Mouse (Mus musculus) cerebellum, postnatal 36 days (tissue): ENCODE measurements around the gene Dolk.

ENCODE experiments used
- DNase-seq, 2 experiments: peaks; one replicate each; pipeline ENCODE4 v3.0.0; 2021 to 2022; ENCODE audit warnings: mixed read lengths in 2 of 2

The Dolk gene

DNA sequence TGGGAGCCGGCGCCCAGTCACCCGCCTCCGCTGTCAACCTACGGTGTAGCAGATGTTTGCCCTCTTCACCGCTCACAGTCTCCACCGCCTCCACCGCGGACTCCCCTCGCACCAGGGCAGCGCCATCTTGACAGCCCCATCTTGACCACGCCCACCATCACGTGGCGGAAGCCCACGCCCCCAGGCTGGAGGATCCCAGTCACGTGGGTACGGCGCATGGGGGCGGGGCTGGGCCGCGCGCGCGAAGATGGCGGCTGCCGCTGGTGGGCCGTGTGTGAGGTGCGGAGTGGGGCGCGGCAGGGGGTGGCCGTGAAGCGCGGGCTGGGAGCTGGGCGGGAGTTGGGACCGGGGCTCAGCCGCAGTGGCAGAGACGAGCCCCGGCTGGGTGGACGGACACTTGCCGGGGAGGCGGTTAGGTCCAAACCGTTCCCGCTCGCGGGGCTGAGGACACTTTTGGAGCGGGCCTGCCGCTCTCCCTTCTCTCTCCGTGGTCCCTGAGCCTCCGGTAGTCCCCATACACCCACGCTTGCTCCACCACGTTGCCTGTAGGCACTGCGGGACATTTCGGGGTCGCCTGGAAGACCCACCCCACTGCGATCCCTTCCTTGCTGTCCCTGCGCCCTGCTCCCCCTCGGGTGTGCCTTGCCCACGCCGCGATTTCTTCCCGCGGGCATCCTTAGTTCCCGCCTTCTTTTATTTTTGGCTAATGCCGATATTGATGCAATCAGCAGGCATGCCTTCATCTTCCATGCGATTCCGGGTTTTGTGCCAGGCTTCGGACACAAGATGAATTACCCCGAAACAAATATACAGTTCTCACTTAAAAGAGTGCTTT, at the start of gene Dolk, which contains the start of gene Nup188:
Dolk (minus strand) TSS at position 143 of the 835 bp plus-strand sequence.
Nup188 (plus strand) TSS at position 206 of the 835 bp plus-strand sequence.
- peak; percentile 95 to 98 for DNase-seq

DNA sequence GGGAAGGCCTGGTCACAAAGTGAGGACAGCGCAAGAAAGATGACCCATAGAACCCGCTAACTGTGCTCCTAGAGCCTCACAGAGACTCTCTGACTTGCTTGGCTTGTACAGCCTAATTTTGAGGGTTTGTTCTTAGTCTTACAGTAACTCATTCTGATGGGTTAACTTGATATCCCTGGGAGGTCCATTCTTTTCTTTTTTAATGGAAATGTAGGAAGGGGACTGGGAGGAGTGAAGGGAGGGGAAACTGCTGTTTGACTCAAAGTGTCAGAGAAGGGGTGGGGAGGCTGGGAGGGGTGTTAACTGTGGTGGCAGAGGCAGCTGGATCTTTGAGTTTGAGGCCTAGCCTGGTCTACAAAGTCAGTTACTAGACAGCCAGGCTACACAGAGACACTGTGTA, 49.2 kb upstream of the Dolk start:
- no peak for DNase-seq

DNA sequence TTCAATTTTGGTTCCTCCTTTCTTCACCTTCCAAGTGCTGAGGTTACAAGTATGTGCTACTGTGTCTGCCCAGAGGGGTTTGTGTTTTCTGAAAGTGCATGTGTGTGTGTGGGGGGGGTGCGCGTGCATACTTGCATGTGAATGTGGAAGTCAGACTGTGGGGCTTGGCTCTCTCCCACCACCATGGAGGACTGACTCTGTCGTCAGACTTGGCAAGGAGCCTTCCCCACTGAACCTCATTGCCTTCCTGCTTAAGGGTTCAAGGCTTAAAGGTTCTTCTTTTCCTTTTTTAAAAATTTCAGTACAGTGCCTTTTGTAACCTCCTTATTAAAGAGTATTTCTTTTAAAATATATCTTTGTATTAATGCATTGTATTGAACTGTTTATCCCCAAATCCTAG, 42.7 kb upstream of the Dolk start:
- DNase-seq = no peak

DNA sequence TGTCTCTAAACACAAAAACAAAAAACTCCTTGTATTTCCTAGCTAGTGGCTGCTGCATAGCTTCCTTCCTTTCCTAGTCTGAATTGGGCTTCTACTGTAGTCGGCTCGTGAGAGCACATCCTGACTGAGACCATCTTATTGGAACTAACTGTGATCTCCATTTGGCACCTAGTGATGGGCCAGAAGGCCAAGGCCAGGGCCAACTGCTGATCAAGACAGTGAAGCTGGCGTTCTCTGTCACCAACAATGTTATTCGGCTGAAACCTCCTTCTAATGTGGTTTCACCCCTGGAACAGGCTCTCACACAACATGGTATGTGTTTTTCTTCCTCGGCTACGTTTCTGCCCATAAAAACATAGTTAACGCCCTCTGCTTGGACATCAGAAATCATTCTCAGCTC, 41.1 kb upstream of the Dolk start:
- DNase-seq = peak in 1 of 2 experiments; percentile 33

DNA sequence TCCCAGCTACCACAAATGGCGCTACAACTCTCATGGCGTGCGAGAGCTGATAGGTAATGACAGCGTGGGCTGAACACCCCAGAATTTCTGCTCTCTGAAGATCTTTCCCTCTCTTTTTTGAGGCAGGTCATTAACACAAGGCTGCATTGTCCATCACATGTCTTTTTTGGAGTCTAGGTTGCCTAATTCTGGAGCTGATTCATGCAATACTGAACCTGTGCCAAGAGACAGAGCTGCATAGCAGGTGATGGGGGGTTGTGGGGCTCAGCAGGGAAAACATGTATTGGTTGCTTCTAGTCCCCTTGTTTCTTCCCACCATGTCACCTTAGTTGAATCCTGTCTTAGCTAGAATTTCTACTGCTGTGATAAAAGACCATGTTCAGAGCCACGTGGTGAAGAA, 39.2 kb upstream of the Dolk start:
- no peak for DNase-seq

DNA sequence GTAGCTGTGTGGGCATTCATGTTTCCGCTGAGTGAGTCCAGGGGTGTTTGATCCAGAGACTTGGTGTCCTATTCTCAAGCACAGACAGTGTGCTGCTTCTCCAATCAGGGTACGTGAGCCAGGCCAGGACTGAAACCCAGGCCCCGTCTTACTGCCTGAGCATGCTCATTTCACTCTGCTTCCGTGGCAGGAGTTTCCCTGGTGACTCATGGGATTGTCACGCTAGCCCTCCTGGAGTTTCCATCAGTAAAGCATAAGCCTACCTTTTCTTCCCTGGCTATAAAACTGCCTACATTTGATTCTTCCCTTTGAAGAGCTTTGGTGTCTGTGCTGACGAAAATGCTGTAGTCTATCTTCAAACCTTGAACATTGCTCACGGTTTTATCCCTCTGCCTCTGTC, 37.0 kb upstream of the Dolk start:
- DNase-seq = no peak

DNA sequence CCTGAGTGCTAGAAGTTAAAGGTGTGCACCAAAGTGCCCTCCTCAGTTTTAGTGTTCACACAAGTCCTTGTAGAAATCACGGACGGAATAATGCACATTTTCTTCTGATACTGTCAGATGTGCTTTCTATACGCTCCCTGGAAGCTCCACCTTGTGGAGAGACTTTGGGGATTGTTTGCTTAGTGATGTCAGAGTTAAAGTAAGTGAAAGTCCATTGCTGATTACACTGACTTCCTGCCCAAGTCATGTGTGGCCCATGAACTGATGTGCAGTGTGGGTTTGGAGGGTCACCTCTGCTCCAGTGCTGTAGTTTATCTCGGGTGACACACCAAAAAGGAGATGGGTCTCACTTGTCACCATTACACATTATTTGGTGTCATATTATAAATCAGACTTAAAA, 33.1 kb upstream of the Dolk start:
- no peak for DNase-seq

DNA sequence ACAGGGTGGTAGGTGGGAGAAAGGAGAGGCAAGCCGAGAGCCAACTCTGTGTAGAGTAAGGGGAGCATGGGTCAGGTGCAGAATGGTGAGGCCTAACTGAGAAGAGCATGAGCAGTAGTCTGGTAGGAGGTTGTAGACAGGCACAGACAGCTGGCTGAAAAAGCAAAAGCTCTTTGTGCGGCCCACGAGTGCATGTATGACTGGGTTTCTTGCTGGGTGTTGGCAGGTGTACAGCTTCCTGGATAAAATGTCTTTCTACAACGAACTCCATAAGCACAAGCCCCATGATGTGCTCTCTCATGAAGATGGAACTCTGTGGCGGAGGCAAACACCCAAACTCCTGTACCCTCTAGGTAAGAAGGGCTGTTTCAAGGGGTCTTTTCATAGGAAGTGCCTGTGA, 30.8 kb upstream of the Dolk start:
- no peak for DNase-seq

DNA sequence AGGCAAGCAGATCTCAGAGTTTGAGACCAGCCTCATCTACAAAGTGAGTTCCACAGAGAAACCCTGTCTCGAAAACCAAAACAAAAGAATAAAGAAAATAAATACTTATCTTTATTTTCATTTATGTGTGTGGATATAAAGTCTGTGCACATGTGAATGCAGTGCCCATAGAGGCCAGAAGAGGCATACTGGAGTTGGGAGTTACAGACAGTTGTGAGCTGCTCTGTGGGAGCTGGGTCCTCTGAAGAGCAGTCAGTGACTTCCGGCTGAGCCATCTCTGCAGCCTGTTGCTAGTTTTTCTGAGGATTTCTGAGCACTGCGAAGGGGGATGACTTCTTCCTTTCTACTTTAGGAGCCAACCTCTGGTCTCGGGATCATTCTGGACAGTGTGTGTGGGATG, 30.0 kb upstream of the Dolk start:
- DNase-seq = no peak

DNA sequence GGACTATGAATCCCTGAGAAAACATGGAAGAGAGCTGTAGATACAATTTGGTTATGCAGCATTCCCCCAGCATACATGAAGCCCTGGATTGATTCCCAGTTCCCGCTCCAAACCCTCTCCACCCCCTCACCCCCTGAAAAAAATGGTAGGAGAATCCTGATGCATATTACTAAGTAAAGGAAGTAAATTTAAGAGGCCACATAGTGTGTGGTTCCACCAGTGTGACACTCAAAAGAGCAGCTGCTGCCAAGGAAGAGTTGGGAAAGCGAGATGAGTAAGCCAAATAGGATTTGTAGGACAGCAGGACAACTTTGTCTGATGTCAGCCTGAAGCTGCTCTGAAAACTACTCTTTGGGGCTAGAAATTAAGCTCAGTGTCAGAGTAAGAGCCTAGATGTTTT, 25.3 kb upstream of the Dolk start:
- no peak for DNase-seq

DNA sequence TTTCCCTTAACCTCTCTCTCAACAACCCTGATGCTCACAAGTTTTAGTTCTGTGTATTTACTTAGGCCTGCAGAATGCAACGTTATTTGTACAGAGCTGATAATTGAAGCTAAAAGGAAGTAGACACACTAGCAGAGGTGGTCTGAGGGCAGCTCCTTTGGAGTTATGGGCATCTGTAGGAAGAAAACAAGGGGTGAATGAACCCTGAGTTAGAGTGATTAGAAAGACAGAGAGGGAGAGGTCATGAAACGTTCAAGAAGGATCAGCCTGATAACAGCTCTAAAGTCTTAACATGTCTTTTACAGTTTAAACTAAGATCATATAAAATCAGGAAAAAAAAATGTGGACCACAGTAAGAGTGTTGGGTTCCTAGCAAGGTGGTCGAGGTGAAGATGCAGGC, 23.2 kb upstream of the Dolk start:
- no peak for DNase-seq

DNA sequence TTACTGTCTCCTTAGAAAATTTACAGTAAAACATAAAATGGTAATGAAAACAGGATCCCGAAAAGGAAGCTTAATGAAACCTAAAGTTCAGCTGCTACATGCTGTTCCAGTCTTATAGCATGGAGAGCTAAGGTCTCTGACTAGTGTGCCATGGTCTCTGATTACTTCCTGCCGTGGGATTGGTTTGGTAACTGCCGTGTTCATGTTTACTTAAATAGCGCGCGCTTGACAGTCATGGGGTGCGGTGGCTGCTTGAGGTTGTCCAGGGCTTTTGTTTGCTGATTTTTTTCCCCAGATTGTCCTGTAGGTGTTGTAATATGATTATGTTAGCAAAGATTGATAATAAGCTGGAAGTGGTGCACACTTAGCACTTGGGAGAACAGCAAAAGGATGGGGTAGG, 20.0 kb upstream of the Dolk start:
- DNase-seq = no peak

DNA sequence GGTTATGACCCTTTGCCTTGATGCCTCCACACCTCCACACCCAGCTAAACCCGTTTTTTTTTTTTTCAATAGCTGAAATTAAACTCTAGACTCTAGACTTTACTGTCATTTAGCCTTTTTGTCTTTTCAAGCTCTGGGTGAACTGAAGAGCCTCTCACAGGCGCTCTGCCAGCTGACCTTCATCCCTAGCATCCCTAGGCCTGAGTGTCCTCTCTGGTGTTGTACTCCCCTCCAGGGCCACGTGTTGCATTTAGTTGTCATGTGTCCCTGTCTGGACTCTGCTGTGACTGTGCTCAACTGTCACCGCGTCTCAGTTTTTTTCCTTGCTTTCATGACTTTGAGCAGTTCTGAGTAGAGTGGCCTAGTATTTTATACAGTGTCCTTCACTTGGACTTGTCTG, 13.8 kb upstream of the Dolk start:
- no peak for DNase-seq

DNA sequence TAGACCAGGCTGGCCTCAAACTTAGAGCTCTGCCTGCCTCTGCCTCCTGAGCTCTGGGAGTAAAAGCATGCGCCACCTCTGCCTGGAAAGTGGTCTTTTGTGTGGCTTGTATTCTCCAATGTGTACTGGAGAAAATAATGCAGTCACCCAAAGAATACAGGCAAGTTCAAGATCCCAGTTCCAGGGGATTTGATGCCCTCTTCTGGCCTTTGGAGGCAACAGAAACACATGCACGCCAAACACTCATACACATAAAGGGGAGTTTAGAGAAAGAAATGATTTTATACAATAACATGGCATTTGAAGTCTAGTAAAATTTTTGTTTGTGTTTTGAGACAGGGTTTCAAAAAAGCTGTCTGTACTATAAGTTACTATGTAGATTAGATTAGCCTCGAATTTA, 13.4 kb upstream of the Dolk start:
- DNase-seq = no peak

DNA sequence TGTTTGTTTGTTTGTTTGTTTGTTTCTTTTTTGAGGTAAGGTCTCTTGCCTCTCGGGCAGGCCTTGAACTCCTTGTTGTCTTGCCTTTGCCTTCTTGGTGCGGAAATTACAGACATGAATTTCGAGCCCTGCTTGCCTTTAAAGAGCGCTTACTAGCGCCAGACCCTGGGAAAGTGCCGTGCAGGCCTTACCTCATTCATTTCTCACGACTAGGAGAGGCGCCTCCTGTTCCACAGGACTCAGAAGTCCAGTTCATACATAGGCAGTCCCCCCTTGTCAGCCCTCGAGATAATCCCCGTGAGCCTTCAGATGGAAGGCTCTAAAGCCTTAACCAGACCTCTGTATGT, 866 bp upstream of the Dolk start:
- peak in 1 of 2 experiments; percentile 21 for DNase-seq

DNA sequence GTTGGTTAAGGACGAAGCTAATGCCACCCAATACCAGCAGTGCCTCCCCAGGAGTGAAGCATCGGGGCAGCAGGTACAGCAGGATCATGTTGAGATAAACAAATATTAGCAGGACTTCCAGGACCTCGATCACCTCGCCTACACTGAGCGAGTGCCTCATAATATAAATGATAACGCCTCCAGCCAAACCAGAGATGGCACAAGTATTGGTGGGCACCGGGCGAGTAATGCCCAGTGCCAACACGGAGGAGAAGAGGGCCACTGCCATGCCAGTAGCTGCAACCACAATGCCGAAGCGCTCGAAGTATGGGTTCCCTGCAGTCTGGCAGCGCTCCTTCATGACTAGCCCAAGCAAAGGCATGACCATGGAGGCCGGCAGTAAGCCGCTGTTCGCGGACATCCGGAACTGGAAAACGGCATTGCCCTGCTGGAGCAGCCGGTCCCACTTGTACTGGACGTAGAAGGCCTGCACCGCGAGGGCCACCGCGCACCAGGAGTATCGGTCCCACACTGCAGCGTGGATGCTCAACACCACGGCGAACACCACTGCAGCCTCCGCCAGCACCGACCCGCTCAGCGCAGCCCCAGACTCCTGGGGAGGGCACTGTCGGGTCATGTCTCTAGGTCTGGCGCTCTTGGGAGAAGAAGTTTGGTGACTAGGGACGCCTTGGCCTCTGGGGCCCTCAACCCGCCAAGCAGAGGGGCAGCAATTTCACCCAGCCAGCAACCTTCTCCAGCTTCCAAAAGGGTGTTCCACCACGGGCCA, 535 bp downstream of the Dolk start:
- DNase-seq = no peak

DNA sequence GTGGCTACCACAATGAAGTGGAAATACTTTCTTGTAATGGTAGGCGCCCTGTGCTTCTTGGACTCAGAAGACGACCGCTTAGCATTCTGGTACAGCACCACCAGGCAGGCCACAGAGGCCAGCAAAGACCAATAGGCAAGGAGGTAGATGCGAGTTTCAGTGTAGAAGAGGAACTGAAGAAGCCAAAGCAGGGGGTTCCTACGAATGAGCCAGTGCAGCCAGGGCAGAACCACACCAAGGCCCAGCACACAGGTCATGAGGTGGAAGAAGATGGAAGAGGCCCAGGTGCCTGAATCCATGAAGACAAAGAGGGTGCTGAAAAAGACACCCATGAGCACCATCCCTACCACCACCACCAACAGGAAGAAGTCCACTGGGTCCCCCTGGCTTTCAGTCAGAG, 1.1 kb downstream of the Dolk start:
- no peak for DNase-seq

DNA sequence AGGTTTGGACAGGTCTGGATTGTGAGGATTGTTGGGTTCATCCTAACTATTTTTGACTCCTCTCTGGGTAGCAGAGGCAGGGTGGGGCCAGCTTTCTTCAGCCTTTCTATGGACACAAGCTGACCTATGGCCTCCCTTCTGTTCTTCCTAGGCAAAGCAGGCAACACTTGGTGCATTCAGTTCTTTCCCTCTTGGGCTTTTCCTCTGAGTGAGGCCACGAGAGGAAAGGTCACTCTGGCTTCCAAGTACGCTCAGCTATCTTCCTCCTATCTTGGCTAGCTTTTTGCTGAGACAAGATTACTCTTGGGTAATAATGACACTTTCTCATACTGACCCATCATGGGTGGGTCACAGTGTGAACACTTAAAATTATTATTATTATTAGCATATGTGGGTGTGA, 2.9 kb downstream of the Dolk start:
- DNase-seq = no peak

DNA sequence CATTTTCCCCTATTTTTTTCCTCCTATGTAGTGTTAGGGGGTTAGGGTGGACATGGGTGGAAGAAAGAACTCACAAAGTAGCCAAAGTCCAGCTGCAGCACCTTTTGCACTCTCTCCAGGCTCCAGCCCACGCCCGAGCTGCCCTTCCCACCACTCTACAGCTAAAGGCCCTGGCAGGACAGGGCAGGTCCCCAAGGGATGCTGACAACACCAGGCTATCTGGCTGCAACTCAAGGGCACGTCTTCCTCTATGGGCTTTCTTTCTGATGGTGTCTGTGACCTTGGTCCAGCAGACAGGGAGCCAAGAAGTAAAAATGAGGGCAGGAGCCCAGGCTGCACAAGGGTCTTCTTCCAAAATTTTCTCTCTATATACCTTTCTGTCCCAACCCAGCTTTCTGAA, 4.5 kb downstream of the Dolk start:
- DNase-seq = no peak

DNA sequence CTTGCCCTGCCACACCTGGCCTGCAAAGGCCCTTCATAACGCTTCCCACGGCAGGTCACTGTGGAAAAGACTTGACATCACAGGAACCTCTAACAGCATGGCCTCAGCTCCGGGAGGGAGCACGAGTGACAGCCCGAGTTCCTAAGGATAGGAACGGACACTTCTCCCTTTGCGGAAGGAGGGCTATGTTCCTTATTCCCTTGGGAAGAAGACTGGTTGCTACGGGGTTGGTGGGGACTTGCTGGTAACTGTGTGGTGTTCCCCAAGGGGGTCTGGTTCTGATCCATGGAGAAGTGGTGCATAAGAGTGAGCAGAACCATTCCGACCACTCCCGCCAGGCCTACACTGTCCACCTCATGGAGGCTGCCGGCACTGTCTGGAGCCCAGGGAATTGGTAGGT, 5.4 kb downstream of the Dolk start, which contains the start of gene Gm28038:
Gm28038 (plus strand) TSS at position 301 of the 400 bp plus-strand sequence.
- no peak for DNase-seq

DNA sequence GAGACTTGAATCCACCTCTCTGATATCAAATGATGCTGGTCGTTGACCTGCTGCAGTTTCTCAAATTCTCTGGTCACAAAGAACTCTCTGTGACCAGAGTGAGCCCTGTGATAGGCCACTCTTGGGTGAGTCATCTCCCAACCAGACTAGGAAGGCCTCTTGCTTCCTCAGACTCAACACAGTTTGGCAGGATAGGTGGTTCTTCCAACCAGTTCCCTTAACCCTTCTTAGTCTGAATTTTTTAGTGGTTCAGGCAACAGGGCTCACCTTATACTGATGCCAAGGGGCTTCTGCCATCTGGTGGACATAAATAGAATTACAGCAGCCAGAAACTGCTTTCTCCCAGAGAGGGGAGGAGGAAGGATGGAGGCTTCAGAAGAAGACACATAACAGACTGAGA, 16.0 kb downstream of the Dolk start:
- DNase-seq = peak; percentile 68 to 80

DNA sequence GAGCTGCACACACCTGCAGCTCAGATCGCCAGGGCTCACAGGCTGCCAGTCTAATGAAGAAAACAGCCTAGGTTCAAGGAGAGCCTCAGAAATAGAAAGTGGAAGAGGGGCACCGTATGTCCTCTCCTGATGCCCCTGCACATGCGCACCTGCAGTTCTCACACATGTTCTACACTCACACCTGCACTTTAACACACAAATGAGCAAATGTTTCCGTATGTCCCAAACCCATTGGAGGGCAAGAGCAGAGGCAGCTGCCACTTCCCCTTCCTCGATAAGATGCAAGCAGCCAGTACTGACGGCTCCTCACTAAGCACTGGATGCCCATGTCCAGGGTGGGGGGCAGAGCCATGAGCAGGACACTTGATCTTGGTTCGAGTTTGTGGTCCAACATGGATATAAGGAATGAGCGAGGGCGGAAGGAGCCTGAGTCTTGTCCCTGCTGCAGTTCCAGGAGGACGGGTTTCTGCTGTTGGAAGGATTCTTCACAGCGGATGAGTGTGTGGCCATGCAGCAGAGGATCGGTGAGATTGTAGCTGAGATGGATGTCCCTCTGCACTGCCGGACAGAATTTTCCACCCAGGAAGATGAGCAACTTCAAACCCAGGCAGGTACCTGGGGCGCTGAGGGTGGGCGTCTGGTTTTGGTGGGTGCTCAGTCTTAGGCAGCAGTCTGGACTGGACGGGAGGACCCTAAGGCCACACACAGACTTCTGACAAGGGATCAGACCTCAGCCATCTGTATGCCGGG, 16.7 kb downstream of the Dolk start:
- DNase-seq = no peak

DNA sequence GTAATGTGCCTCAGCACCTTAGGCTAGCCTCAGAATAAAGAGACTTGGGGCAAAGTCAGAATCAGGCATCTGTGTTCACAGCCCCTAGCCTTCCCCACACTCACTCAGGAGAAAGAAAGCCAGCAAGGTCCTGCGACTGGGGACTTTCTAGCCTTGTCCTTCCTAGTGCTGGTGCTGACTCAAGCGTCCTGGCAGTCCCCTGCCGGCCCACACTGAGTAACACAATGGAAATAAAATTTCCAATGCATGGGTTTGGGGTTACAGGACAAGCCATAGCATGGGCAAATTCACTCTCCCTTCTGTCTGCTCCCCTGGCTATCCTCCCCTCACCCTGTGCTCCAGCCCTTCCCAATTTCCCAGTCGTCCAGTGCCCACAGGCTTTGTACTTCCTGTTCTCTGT, 17.8 kb downstream of the Dolk start:
- no peak for DNase-seq

DNA sequence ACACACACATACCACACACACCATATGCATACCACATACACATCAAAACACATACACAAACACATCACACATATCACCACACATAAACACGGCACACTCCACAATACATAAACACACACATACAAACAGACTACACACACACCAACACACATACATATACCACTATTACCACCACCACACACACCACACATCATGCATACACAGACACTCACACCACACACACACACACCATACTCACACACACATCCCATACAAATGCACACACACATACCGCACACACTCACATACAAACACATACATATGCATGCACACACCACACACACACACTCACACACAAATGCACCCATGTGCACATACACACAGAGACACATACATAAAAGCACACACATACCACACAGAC, 18.7 kb downstream of the Dolk start:
- no peak for DNase-seq
